Mouse (Mus musculus) MEL (cell line): ENCODE results near the gene A730049H05Rik.

ENCODE experiments used
- CTCF ChIP-seq, 3 experiments: IDR thresholded peaks in 2 of 3; conservative IDR thresholded peaks in 1 of 3; 2 replicates each; pipeline ENCODE4 v1.5.1; 2011 to 2012; ENCODE audit warnings: low read length in 3 of 3, low read depth in 2 of 3, mild to moderate bottlenecking in 2 of 3, improper control_type of control experiment in 1 of 3, inconsistent platforms in 1 of 3, mixed read lengths in 1 of 3, moderate library complexity in 1 of 3; ENCODE audit not compliant: control insufficient read depth in 1 of 3, insufficient read depth in 1 of 3, poor library complexity in 1 of 3, severe bottlenecking in 1 of 3
- EP300 ChIP-seq, 2 experiments: IDR thresholded peaks; 2 replicates each; pipeline ENCODE4 v1.6.1; 2011; ENCODE audit warnings: improper control_type of control experiment in 2 of 2, low read length in 2 of 2, low read depth in 1 of 2, mild to moderate bottlenecking in 1 of 2
- GABPA ChIP-seq: IDR thresholded peaks from 2 replicates; pipeline ENCODE4 v1.6.1; 2012; ENCODE audit warnings: low read depth, mild to moderate bottlenecking, inconsistent platforms, low read length, improper control_type of control experiment, moderate library complexity
- JUND ChIP-seq: IDR thresholded peaks from 2 replicates; pipeline ENCODE4 v1.6.1; 2011; ENCODE audit warnings: low read depth, mild to moderate bottlenecking, improper control_type of control experiment, low read length

DNA sequence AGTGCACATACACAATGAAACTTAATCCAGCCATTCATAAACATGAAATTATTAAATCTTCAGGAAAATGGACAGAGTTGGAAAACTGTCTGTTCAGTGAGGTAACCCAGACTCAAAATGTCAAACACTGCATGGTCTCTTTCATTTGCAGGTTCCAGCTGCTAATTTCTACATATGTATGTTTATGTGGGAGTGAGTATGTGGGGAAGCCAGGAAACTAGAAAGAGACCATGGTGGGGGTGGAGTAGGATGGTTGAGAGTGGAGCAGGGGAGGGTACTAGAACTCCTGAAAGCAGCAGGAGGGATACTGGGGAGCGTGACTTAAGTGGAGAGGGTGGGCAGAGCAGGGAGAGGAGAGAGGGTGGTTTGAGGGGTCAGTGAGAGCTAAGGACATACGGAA is 14.8 kb upstream of the A730049H05Rik start:
- no peak for TF ChIP-seq GABPA
- no peak for TF ChIP-seq JUND
- TF ChIP-seq CTCF (IDR thresholded peaks at IDR 0.05 in 2 of 3, conservative IDR thresholded peaks at IDR 0.05 in 1 of 3; ENCODE audit: control insufficient read depth in 1 of 3, insufficient read depth in 1 of 3, low read depth in 2 of 3, low read length in 3 of 3, poor library complexity in 1 of 3, severe bottlenecking in 1 of 3): no peak
- TF ChIP-seq EP300 (IDR thresholded peaks at IDR 0.05; ENCODE audit: low read depth in 1 of 2, low read length in 2 of 2): no peak
